Mouse (Mus musculus) forebrain, postnatal 0 days (tissue): ENCODE data around the gene Akap6. TPM values are rescaled to one million over a fixed set of nuclear protein-coding genes. Genes with fewer than 3 reads are reported as not detected.

ENCODE experiments used
- ATAC-seq: fragments of 200-750 bp; cut with Nextera tagmentation; 2 replicates; pipeline ENCODE4 v1.8.0; 2017; ENCODE audit warnings: mild to moderate bottlenecking, moderate library complexity
- DNase-seq: peaks from one replicate; pipeline ENCODE4 v3.0.0-alpha.2; 2015
- H3K27ac ChIP-seq: fragments of 300-500 bp; sonication (generic); 2 replicates; pipeline ENCODE4 v1.5.1; 2014; ENCODE audit warnings: low read depth, mild to moderate bottlenecking, antibody characterized with exemption, low read length, moderate library complexity, mixed read lengths
- H3K27me3 ChIP-seq: fragments of 300-500 bp; sonication (generic); 2 replicates; pipeline ENCODE4 v1.6.1; 2014; ENCODE audit warnings: mild to moderate bottlenecking, low read length, mixed read lengths; ENCODE audit not compliant: insufficient read depth
- H3K36me3 ChIP-seq: fragments of 300-500 bp; sonication (generic); 2 replicates; pipeline ENCODE4 v1.6.1; 2014; ENCODE audit warnings: mild to moderate bottlenecking, moderate library complexity; ENCODE audit not compliant: insufficient read depth
- H3K4me1 ChIP-seq: fragments of 300-500 bp; sonication (generic); 2 replicates; pipeline ENCODE4 v1.6.1; 2014; ENCODE audit warnings: antibody characterized with exemption; ENCODE audit not compliant: insufficient read depth
- H3K4me2 ChIP-seq: fragments of 300-500 bp; sonication (generic); 2 replicates; pipeline ENCODE4 v1.6.1; 2014; ENCODE audit warnings: low read depth, mild to moderate bottlenecking, moderate library complexity
- H3K4me3 ChIP-seq: fragments of 300-500 bp; sonication (generic); 2 replicates; pipeline ENCODE4 v1.5.1; 2014; ENCODE audit warnings: low read depth, low read length, mixed read lengths
- H3K9ac ChIP-seq: fragments of 300-500 bp; sonication (generic); 2 replicates; pipeline ENCODE4 v1.6.1; 2014; ENCODE audit warnings: mild to moderate bottlenecking
- H3K9me3 ChIP-seq: fragments of 300-500 bp; sonication (generic); 2 replicates; pipeline ENCODE4 v1.6.1; 2016; ENCODE audit warnings: low read length
- CTCF ChIP-seq: sonication (generic); IDR thresholded peaks from 2 replicates; pipeline ENCODE4 v1.5.1; 2016; ENCODE audit warnings: antibody characterized with exemption, control low read depth, low read depth
- WGBS: fragments of 180-500 bp; shearing (Covaris S2); extraction: QIAGEN DNeasy Blood & Tissue Kit; methylation state at CpG from one replicate; pipeline ENCODE4 v1.1.7; 2014; 5-methylcytosine and 5-hydroxymethylcytosine counted together
- polyA plus RNA-seq: library from polyadenylated mRNA; unstranded; fragments of >200 nt; fragmentation: Nextera tagmentation; extraction: Ambion mirVana; gene quantifications from 2 replicates; pipeline ENCODE4 v1.2.1, GENCODE M21; 2015
- total RNA-seq: library from RNA; depleted of rRNA; stranded (reverse); fragments of >200 nt; gene quantifications from 2 replicates; pipeline ENCODE4 v1.2.3, GENCODE M21; 2014

Gene Akap6
- total and polyA plus RNA-seq, 2 experiments from 2014 or later = 14.4 to 68.9 TPM

- Histone ChIP-seq H3K9me3 (no peaks in the 10 kb centered on the region), H3K4me2 (no peak overlapping the region), H3K36me3 (peaks cover 7% of the 10 kb centered on the region; the same call in 1 of the 2 replicates), H3K4me1 (no peaks in the 10 kb centered on the region), H3K27ac (no peak overlapping the region), H3K9ac (no peak overlapping the region), H3K4me3 (no peak overlapping the region), H3K27me3 (no peaks in the 10 kb centered on the region)
- no peak for TF ChIP-seq CTCF
- DNase-seq = no peak
- 76% methylated on average over 3 of the region's 3 CpGs for WGBS
- ATAC-seq = no peak
Observed at GRCm38 (mm10) chr12:52806273-52806672, 107.1 kb downstream of the Akap6 start.

- Histone ChIP-seq H3K9ac (no peak overlapping the region), H3K27ac (no peak overlapping the region), H3K9me3 (0 out of 2 replicates have a peak, but pooled peaks cover 3% of the 10 kb centered on the region), H3K4me2 (no peak overlapping the region), H3K36me3 (no peaks in the 10 kb centered on the region), H3K27me3 (no peaks in the 10 kb centered on the region), H3K4me1 (no peaks in the 10 kb centered on the region), H3K4me3 (no peak overlapping the region)
- 51% methylated on average over 7 of the region's 7 CpGs for WGBS
- ATAC-seq (no peak), DNase-seq (no peak)
- no peak for TF ChIP-seq CTCF
Observed at GRCm38 (mm10) chr12:52818588-52818987, 119.4 kb downstream of the Akap6 start.

- WGBS = 88% methylated on average over 5 of the region's 5 CpGs
- no peak overlapping the region for H3K4me2 ChIP-seq
- H3K36me3 ChIP-seq = no peaks in the 10 kb centered on the region
- H3K4me3 ChIP-seq = no peak overlapping the region
- DNase-seq (no peak), ATAC-seq (no peak)
- no peaks in the 10 kb centered on the region for H3K27me3 ChIP-seq
- no peaks in the 10 kb centered on the region for H3K4me1 ChIP-seq
- H3K27ac ChIP-seq = no peak overlapping the region
- 0 out of 2 replicates have a peak, but pooled peaks cover 3% of the 10 kb centered on the region for H3K9me3 ChIP-seq
- TF ChIP-seq CTCF = no peak
- H3K9ac ChIP-seq = no peak overlapping the region
Observed at GRCm38 (mm10) chr12:52824774-52825173, 125.6 kb downstream of the Akap6 start.

- no peak for ATAC-seq
- no peaks in the 10 kb centered on the region for H3K4me1 ChIP-seq
- H3K4me2 ChIP-seq = no peak overlapping the region
- 77% methylated on average over 14 of the region's 14 CpGs for WGBS
- DNase-seq = no peak
- H3K9me3 ChIP-seq = no peaks in the 10 kb centered on the region
- H3K27me3 ChIP-seq = no peaks in the 10 kb centered on the region
- no peak for TF ChIP-seq CTCF
- H3K36me3 ChIP-seq = no peaks in the 10 kb centered on the region
- no peak overlapping the region for H3K4me3 ChIP-seq
- H3K27ac ChIP-seq = no peak overlapping the region
- no peak overlapping the region for H3K9ac ChIP-seq
Observed at GRCm38 (mm10) chr12:52828944-52829736, 130.0 kb downstream of the Akap6 start.

- Histone ChIP-seq H3K4me3 (no peak overlapping the region), H3K27ac (no peak overlapping the region), H3K36me3 (no peaks in the 10 kb centered on the region), H3K9ac (no peak overlapping the region), H3K27me3 (no peaks in the 10 kb centered on the region), H3K4me1 (peaks cover 15% of the 10 kb centered on the region), H3K9me3 (no peaks in the 10 kb centered on the region), H3K4me2 (no peak overlapping the region)
- ATAC-seq = no peak
- no peak for TF ChIP-seq CTCF
- WGBS = 14% methylated on average over 9 of the region's 9 CpGs
- peak; percentile 24 for DNase-seq
Observed at GRCm38 (mm10) chr12:52831782-52832181, 132.6 kb downstream of the Akap6 start.

- Histone ChIP-seq H3K4me1 (peaks cover 15% of the 10 kb centered on the region), H3K9ac (no peak overlapping the region), H3K27ac (no peak overlapping the region), H3K9me3 (no peaks in the 10 kb centered on the region), H3K36me3 (no peaks in the 10 kb centered on the region), H3K4me3 (no peak overlapping the region), H3K4me2 (no peak overlapping the region), H3K27me3 (no peaks in the 10 kb centered on the region)
- WGBS = 6% methylated on average over 4 of the region's 4 CpGs
- peak; percentile 92 for DNase-seq
- ATAC-seq = peak; percentile 47; the same call in 1 of the 2 replicates
- TF ChIP-seq CTCF = peak; percentile 94
Observed at GRCm38 (mm10) chr12:52832230-52832629, 133.0 kb downstream of the Akap6 start.

- DNase-seq (no peak), ATAC-seq (no peak)
- Histone ChIP-seq H3K4me3 (no peak overlapping the region), H3K4me2 (no peak overlapping the region), H3K9me3 (no peaks in the 10 kb centered on the region), H3K36me3 (no peaks in the 10 kb centered on the region), H3K4me1 (peaks cover 15% of the 10 kb centered on the region), H3K27ac (no peak overlapping the region), H3K27me3 (no peaks in the 10 kb centered on the region), H3K9ac (no peak overlapping the region)
- no peak for TF ChIP-seq CTCF
- WGBS = 52% methylated on average over 6 of the region's 6 CpGs
Observed at GRCm38 (mm10) chr12:52833141-52833540, 134.0 kb downstream of the Akap6 start.
